Mouse (Mus musculus) fat pad, adult 2 months (tissue): Measurements from ENCODE around the gene Slc35f6.
A peak's percentile ranks its signal among the peaks of the same experiment; 100 is the strongest.
"Not testable (repeated sequence)": the region's sequence is repeated elsewhere in the genome, so short reads cannot be mapped to it uniquely, and the experiment has no call there.

Source experiments
- DNase-seq: peaks from one replicate; pipeline ENCODE4 v3.0.0-alpha.2; 2011; ENCODE audit warnings: low read depth, low spot score; ENCODE audit errors: extremely low read depth

Gene Slc35f6

GRCm38 (mm10) chr5:30655526-30656195 lies 7.9 kb downstream of the Slc35f6 start:
- DNase-seq, result no peak

- DNase-seq, result no peak
Measured at GRCm38 (mm10) chr5:30659042-30659441, 11.3 kb downstream of the Slc35f6 start.

GRCm38 (mm10) chr5:30660278-30660677 lies 12.5 kb downstream of the Slc35f6 start:
- no peak for DNase-seq

- DNase-seq, result no peak
Measured at GRCm38 (mm10) chr5:30660813-30661212, 13.1 kb downstream of the Slc35f6 start.

GRCm38 (mm10) chr5:30665360-30665759 lies 17.6 kb downstream of the Slc35f6 start:
- no peak for DNase-seq

GRCm38 (mm10) chr5:30665968-30666367 lies 18.2 kb downstream of the Slc35f6 start:
- DNase-seq, result no peak

- DNase-seq, result peak; percentile 94
Measured at GRCm38 (mm10) chr5:30666391-30667195, 18.9 kb downstream of the Slc35f6 start, which contains the start of gene Cenpa. Cenpa (plus strand) TSS chr5:30666777.

GRCm38 (mm10) chr5:30667215-30667614 lies 19.5 kb downstream of the Slc35f6 start:
- DNase-seq, result no peak

GRCm38 (mm10) chr5:30667686-30668085 lies 20.0 kb downstream of the Slc35f6 start:
- no peak for DNase-seq

GRCm38 (mm10) chr5:30668637-30669495 lies 21.1 kb downstream of the Slc35f6 start:
- DNase-seq, result no peak

- DNase-seq, result no peak
Measured at GRCm38 (mm10) chr5:30669496-30669830, 21.7 kb downstream of the Slc35f6 start.

- DNase-seq, result no peak
Measured at GRCm38 (mm10) chr5:30670091-30670490, 22.4 kb downstream of the Slc35f6 start.

GRCm38 (mm10) chr5:30674001-30674400 lies 26.3 kb downstream of the Slc35f6 start:
- DNase-seq, result no peak

- DNase-seq, result no peak
Measured at GRCm38 (mm10) chr5:30676800-30677199, 29.1 kb downstream of the Slc35f6 start.

- not testable (repeated sequence) for DNase-seq
Measured at GRCm38 (mm10) chr5:30678069-30678468, 30.3 kb downstream of the Slc35f6 start.

GRCm38 (mm10) chr5:30678722-30679296 lies 31.1 kb downstream of the Slc35f6 start:
- DNase-seq, result no peak

GRCm38 (mm10) chr5:30679593-30679992 lies 31.9 kb downstream of the Slc35f6 start:
- DNase-seq, result no peak

- no peak for DNase-seq
Measured at GRCm38 (mm10) chr5:30681970-30682369, 34.2 kb downstream of the Slc35f6 start.

GRCm38 (mm10) chr5:30682967-30683600 lies 35.4 kb downstream of the Slc35f6 start:
- DNase-seq, result no peak

- DNase-seq, result no peak
Measured at GRCm38 (mm10) chr5:30683993-30684392, 36.3 kb downstream of the Slc35f6 start.

- no peak for DNase-seq
Measured at GRCm38 (mm10) chr5:30686781-30687180, 39.0 kb downstream of the Slc35f6 start.
